Mouse (Mus musculus): ENCODE data around the gene Slc7a14. TPM values are rescaled to one million over a fixed set of nuclear protein-coding genes. Genes with fewer than 3 reads are reported as not detected.
A peak's percentile ranks its signal among the peaks of the same experiment; 100 is the strongest.

The Slc7a14 gene
- total RNA-seq (2012; rRNA removed): 0.18 and 0.26 TPM in 2 replicates

- in situ Hi-C loops (cut with MboI; ENCODE audit: low sequenced_read_pairs in 2 of 2, unreplicated experiment in 2 of 2): no loop called here
- peak; percentile 15 for DNase-seq (ENCODE audit: low read depth, low spot score)
- no peak for TF ChIP-seq MAFK (IDR thresholded peaks at IDR 0.05; ENCODE audit: insufficient read depth, low read depth, low read length)
- TF ChIP-seq ZC3H11A (IDR thresholded peaks at IDR 0.05; ENCODE audit: borderline replicate concordance, low read depth, low read length): no peak
- no peak for TF ChIP-seq HCFC1 (IDR thresholded peaks at IDR 0.05; ENCODE audit: borderline replicate concordance, insufficient read depth, low read length)
- TF ChIP-seq ZNF384 (IDR thresholded peaks at IDR 0.05; ENCODE audit: low read depth, low read length): no peak
- TF ChIP-seq CHD2 (IDR thresholded peaks at IDR 0.05; ENCODE audit: low read depth, low read length): no peak
- Histone ChIP-seq H3K27ac (ENCODE audit: insufficient read depth, low read depth, low read length, poor library complexity, severe bottlenecking) (no peak within 1 kb of the TSS), H3K4me3 (ENCODE audit: insufficient read depth in 1 of 2, low read depth in 1 of 2, low read length in 2 of 2, poor library complexity in 1 of 2, severe bottlenecking in 1 of 2) (peak within 1 kb of the TSS; percentile 57 to 65), H3K36me3 (ENCODE audit: control insufficient read depth, insufficient read depth, low read length, poor library complexity, severe bottlenecking) (no peaks in the 10 kb centered on the region), H3K4me1 (ENCODE audit: control insufficient read depth in 2 of 2, insufficient read depth in 2 of 2, low read length in 2 of 2, poor library complexity in 1 of 2) (no peaks in the 10 kb centered on the region), H3K9ac (ENCODE audit: insufficient read depth, low read depth, low read length, poor library complexity, severe bottlenecking) (peak within 1 kb of the TSS; percentile 46), H3K9me3 (ENCODE audit: control insufficient read depth, insufficient read depth, low read depth, low read length) (no peaks in the 10 kb centered on the region)
These were observed at the start of gene Slc7a14 for GRCm38 (mm10) chr3:31309934-31310787. Slc7a14 (minus strand) TSS chr3:31310378.

GRCm38 (mm10) chr3:31346540-31346939, 36.4 kb upstream of the Slc7a14 start:
- DNase-seq (ENCODE audit: low read depth, low spot score): no peak
- in situ Hi-C loops (cut with MboI; ENCODE audit: low sequenced_read_pairs in 2 of 2, unreplicated experiment in 2 of 2): no loop called here
- Histone ChIP-seq H3K27ac (ENCODE audit: insufficient read depth, low read depth, low read length, poor library complexity, severe bottlenecking) (no peak overlapping the region), H3K4me1 (ENCODE audit: control insufficient read depth in 2 of 2, insufficient read depth in 2 of 2, low read length in 2 of 2, poor library complexity in 1 of 2) (no peaks in the 10 kb centered on the region), H3K9ac (ENCODE audit: insufficient read depth, low read depth, low read length, poor library complexity, severe bottlenecking) (no peak overlapping the region), H3K4me3 (ENCODE audit: insufficient read depth in 1 of 2, low read depth in 1 of 2, low read length in 2 of 2, poor library complexity in 1 of 2, severe bottlenecking in 1 of 2) (no peak overlapping the region), H3K36me3 (ENCODE audit: control insufficient read depth, insufficient read depth, low read length, poor library complexity, severe bottlenecking) (no peaks in the 10 kb centered on the region), H3K9me3 (ENCODE audit: control insufficient read depth, insufficient read depth, low read depth, low read length) (0 out of 2 replicates have a peak, but pooled peaks cover 3% of the 10 kb centered on the region)
- TF ChIP-seq HCFC1 (IDR thresholded peaks at IDR 0.05; ENCODE audit: borderline replicate concordance, insufficient read depth, low read length) (no peak), CHD2 (IDR thresholded peaks at IDR 0.05; ENCODE audit: low read depth, low read length) (no peak), MAFK (IDR thresholded peaks at IDR 0.05; ENCODE audit: insufficient read depth, low read depth, low read length) (no peak), ZC3H11A (IDR thresholded peaks at IDR 0.05; ENCODE audit: borderline replicate concordance, low read depth, low read length) (no peak)

- no peak for TF ChIP-seq HCFC1 (IDR thresholded peaks at IDR 0.05; ENCODE audit: borderline replicate concordance, insufficient read depth, low read length)
- no peak for TF ChIP-seq CHD2 (IDR thresholded peaks at IDR 0.05; ENCODE audit: low read depth, low read length)
- no peak for TF ChIP-seq MAFK (IDR thresholded peaks at IDR 0.05; ENCODE audit: insufficient read depth, low read depth, low read length)
- no peak for TF ChIP-seq ZC3H11A (IDR thresholded peaks at IDR 0.05; ENCODE audit: borderline replicate concordance, low read depth, low read length)
- TF ChIP-seq ZNF384 (IDR thresholded peaks at IDR 0.05; ENCODE audit: low read depth, low read length): no peak
- in situ Hi-C loops (cut with MboI; ENCODE audit: low sequenced_read_pairs in 2 of 2, unreplicated experiment in 2 of 2): no loop called here
- no peak overlapping the region for H3K27ac ChIP-seq (ENCODE audit: insufficient read depth, low read depth, low read length, poor library complexity, severe bottlenecking)
- H3K4me3 ChIP-seq (ENCODE audit: insufficient read depth in 1 of 2, low read depth in 1 of 2, low read length in 2 of 2, poor library complexity in 1 of 2, severe bottlenecking in 1 of 2): no peak overlapping the region
- no peaks in the 10 kb centered on the region for H3K36me3 ChIP-seq (ENCODE audit: control insufficient read depth, insufficient read depth, low read length, poor library complexity, severe bottlenecking)
- DNase-seq (ENCODE audit: low read depth, low spot score): no peak
- 0 out of 2 replicates have a peak, but pooled peaks cover 3% of the 10 kb centered on the region for H3K9me3 ChIP-seq (ENCODE audit: control insufficient read depth, insufficient read depth, low read depth, low read length)
- no peaks in the 10 kb centered on the region for H3K4me1 ChIP-seq (ENCODE audit: control insufficient read depth in 2 of 2, insufficient read depth in 2 of 2, low read length in 2 of 2, poor library complexity in 1 of 2)
- H3K9ac ChIP-seq (ENCODE audit: insufficient read depth, low read depth, low read length, poor library complexity, severe bottlenecking): no peak overlapping the region
These were observed 35.6 kb upstream of the Slc7a14 start for GRCm38 (mm10) chr3:31345766-31346165.

GRCm38 (mm10) chr3:31339236-31339635, 29.1 kb upstream of the Slc7a14 start:
- no peak for DNase-seq (ENCODE audit: low read depth, low spot score)
- Histone ChIP-seq H3K9me3 (ENCODE audit: control insufficient read depth, insufficient read depth, low read depth, low read length) (no peaks in the 10 kb centered on the region), H3K27ac (ENCODE audit: insufficient read depth, low read depth, low read length, poor library complexity, severe bottlenecking) (no peak overlapping the region), H3K36me3 (ENCODE audit: control insufficient read depth, insufficient read depth, low read length, poor library complexity, severe bottlenecking) (no peaks in the 10 kb centered on the region), H3K4me1 (ENCODE audit: control insufficient read depth in 2 of 2, insufficient read depth in 2 of 2, low read length in 2 of 2, poor library complexity in 1 of 2) (no peaks in the 10 kb centered on the region), H3K4me3 (ENCODE audit: insufficient read depth in 1 of 2, low read depth in 1 of 2, low read length in 2 of 2, poor library complexity in 1 of 2, severe bottlenecking in 1 of 2) (no peak overlapping the region), H3K9ac (ENCODE audit: insufficient read depth, low read depth, low read length, poor library complexity, severe bottlenecking) (no peak overlapping the region)
- TF ChIP-seq ZNF384 (IDR thresholded peaks at IDR 0.05; ENCODE audit: low read depth, low read length) (no peak), MAFK (IDR thresholded peaks at IDR 0.05; ENCODE audit: insufficient read depth, low read depth, low read length) (no peak), HCFC1 (IDR thresholded peaks at IDR 0.05; ENCODE audit: borderline replicate concordance, insufficient read depth, low read length) (no peak), CHD2 (IDR thresholded peaks at IDR 0.05; ENCODE audit: low read depth, low read length) (no peak), ZC3H11A (IDR thresholded peaks at IDR 0.05; ENCODE audit: borderline replicate concordance, low read depth, low read length) (no peak)
- in situ Hi-C loops (cut with MboI; ENCODE audit: low sequenced_read_pairs in 2 of 2, unreplicated experiment in 2 of 2): no loop called here
